Mouse (Mus musculus): ENCODE data around the gene Asb7. TPM values are rescaled to one million over a fixed set of nuclear protein-coding genes. Genes with fewer than 3 reads are reported as not detected.

The Asb7 gene
- total RNA-seq, 2 experiments from 2014 or later, result 20.0 to 20.8 TPM

DNA sequence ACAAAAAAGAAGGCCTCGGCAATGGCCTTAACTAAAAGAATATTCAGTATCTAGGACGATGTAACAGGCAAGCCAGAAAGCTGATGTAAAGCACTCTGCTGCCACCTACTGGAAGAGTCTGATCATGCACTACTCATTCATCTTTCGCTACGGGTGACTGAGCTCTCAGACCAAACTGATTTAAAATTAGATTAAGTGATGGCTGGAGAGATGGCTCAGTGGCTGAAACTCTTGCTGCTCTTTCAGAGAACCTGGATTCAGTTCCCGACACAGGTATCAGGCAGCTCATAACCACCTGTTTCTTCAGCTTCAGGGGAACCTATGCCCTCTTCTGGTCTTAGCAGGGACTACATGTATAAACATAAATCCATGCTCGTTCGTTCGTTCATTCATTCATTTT is 27.8 kb downstream of the Asb7 start:
- intact Hi-C loops (cut with DNase I), result loop anchor here (2.0 to 5.0 kb wide), 4 partner anchors 227 to 559 kb away; no protein-coding TSS in a partner anchor
- peak; percentile 87 to 89 for DNase-seq (ENCODE audit: low spot score in 2 of 2)

GRCm38 (mm10) chr7:66660972-66661371 is 28.4 kb downstream of the Asb7 start:
- DNase-seq (ENCODE audit: low spot score in 2 of 2), result no peak
- intact Hi-C loops (cut with DNase I), result loop anchor here (2.0 to 5.0 kb wide), 4 partner anchors 226 to 559 kb away; no protein-coding TSS in a partner anchor

DNA sequence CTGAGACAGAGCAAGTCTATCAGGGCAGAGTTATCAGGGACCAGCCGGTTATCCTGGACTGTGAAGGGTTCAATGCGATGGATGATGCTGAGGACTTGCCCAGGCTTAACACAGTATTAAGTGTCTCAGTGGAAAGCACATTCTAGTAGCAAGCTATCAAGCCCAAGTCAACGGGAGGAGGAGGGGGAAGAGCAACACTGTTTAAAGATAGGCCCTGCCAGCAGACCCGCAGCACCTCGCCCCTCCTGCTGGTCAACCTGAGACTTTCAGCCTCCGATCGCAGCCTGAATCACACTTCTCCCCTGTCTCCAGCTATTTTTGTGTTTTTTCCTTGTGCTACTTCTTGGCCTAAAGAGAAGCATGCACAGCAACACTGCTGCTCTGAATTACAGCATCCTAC is 29.1 kb downstream of the Asb7 start:
- DNase-seq (ENCODE audit: low spot score in 2 of 2), result no peak
- intact Hi-C loops (cut with DNase I), result loop anchor here (2.0 to 5.0 kb wide), 4 partner anchors 225 to 558 kb away; no protein-coding TSS in a partner anchor

GRCm38 (mm10) chr7:66655471-66655870 is 33.9 kb downstream of the Asb7 start:
- DNase-seq (ENCODE audit: low spot score in 2 of 2), result no peak
- intact Hi-C loops (cut with DNase I), result no loop called here

DNA sequence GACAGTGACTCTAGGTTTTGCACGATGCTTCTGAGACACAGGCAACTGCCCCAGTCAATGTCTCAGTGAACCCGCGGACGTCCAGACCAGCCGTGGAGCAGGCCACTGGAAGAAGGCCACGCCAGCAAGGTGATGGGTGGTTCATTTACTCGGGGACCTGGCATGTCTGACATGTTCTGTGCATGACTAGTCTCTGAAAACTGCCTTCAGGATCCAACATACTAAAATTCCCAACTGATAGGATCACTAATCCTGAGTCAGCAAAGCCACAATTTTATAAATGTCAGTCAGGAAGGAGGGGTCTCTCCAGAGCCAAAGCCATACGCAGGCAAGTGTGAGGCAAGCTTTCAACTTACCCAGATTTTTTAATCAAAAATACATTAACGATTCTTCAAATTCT is 35.8 kb downstream of the Asb7 start:
- intact Hi-C loops (cut with DNase I), result no loop called here
- DNase-seq (ENCODE audit: low spot score in 2 of 2), result no peak

GRCm38 (mm10) chr7:66652216-66652615 is 37.2 kb downstream of the Asb7 start:
- intact Hi-C loops (cut with DNase I), result no loop called here
- no peak for DNase-seq (ENCODE audit: low spot score in 2 of 2)

DNA sequence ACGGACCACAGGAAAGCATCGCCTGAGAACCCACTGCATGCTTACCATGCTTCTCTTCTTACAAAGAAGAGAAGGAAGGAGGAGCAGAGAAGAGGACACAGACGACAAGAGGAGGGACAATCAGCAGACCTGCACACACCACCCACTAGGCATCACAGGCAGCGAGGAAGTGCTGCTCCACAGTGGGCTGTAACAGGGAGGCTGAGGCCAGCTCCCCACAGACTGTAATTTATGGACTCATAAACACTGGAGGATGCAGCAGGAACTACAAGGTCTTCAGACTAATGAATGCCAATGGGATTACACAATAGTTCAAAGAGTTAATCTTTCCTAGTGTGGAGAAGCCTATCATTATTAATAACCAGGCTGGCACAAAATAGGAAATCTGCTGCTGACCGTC is 38.5 kb downstream of the Asb7 start:
- DNase-seq (ENCODE audit: low spot score in 2 of 2), result no peak
- intact Hi-C loops (cut with DNase I), result no loop called here

DNA sequence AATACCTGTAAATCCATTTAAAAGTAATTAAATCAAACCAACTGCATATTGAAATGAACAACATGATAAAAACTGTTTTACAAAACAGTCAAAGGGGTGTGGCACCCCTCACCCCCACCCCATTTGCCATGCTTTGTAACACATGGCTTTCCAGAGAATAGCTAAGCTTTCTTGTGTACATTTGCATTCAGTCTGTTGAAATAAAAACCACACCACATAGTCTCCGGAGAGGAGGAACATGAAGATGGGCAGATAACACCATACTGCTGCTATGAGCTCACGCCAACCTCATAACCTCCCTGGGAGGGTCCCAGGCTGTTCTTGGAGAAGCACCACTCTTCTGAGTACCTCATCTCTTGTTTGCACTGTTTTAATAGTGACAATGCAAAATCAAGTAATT is 40.2 kb downstream of the Asb7 start:
- intact Hi-C loops (cut with DNase I), result no loop called here
- no peak for DNase-seq (ENCODE audit: low spot score in 2 of 2)

- no peak for DNase-seq (ENCODE audit: low spot score in 2 of 2)
- intact Hi-C loops (cut with DNase I), result no loop called here
These were observed 43.7 kb downstream of the Asb7 start for GRCm38 (mm10) chr7:66645736-66646135.

GRCm38 (mm10) chr7:66633351-66633750 is 56.0 kb downstream of the Asb7 start:
- DNase-seq (ENCODE audit: low spot score in 2 of 2), result no peak
- intact Hi-C loops (cut with DNase I), result no loop called here

DNA sequence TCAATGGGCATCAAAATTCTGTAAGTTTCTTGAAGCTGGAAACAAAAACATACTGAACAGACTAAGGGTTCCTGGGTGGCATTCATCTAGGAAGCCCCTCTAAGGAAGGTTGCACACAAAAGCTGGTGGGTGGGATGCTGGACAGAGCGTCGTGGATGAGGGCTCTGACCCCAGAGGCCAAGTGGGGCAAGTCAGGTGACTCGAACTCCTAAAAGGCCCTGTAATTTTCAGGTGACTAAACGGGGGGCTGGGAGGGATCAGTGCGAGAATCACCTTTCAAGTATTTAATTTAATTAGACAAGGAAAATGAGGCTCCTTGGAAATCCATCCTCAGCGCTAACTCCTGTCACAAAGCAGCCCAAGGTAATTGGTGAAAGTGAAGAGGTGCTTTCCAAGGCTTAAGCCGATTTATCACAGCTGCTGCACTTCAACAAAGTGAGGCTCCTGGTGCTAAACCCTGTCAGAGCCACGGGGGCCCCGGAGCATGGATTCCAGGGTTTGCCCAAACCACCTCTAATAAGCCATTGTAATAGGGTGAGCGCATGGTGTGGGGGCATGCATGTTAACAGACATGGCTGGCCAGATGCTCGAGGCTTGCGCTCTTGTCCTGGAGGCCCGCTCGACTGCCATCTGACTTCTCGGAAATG is 59.1 kb downstream of the Asb7 start:
- intact Hi-C loops (cut with DNase I), result no loop called here
- no peak for DNase-seq (ENCODE audit: low spot score in 2 of 2)

DNA sequence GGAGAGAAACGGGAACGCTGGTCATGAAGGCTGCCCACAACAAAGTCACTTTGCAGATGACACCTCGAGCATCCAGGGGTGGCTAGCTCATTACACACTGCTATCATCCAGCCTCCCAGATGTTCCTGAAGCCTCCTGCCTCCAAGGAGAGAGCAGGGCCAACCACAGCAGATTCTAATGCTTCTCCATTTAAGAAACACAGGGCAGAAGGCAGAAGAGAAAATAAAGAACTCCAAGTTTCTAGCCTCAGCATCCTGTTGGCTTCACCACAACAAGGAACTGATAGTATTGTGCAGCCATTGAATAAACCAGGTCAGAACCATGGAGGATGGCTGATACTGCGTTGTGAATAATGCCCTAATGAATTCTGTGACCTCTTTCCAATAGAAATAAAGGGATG is 60.0 kb downstream of the Asb7 start:
- intact Hi-C loops (cut with DNase I), result no loop called here
- DNase-seq (ENCODE audit: low spot score in 2 of 2), result no peak

- intact Hi-C loops (cut with DNase I), result no loop called here
- no peak for DNase-seq (ENCODE audit: low spot score in 2 of 2)
These were observed 66.0 kb downstream of the Asb7 start for GRCm38 (mm10) chr7:66623436-66623835.

GRCm38 (mm10) chr7:66601846-66602245 is 87.5 kb downstream of the Asb7 start:
- no peak for DNase-seq (ENCODE audit: low spot score in 2 of 2)
- intact Hi-C loops (cut with DNase I), result no loop called here

DNA sequence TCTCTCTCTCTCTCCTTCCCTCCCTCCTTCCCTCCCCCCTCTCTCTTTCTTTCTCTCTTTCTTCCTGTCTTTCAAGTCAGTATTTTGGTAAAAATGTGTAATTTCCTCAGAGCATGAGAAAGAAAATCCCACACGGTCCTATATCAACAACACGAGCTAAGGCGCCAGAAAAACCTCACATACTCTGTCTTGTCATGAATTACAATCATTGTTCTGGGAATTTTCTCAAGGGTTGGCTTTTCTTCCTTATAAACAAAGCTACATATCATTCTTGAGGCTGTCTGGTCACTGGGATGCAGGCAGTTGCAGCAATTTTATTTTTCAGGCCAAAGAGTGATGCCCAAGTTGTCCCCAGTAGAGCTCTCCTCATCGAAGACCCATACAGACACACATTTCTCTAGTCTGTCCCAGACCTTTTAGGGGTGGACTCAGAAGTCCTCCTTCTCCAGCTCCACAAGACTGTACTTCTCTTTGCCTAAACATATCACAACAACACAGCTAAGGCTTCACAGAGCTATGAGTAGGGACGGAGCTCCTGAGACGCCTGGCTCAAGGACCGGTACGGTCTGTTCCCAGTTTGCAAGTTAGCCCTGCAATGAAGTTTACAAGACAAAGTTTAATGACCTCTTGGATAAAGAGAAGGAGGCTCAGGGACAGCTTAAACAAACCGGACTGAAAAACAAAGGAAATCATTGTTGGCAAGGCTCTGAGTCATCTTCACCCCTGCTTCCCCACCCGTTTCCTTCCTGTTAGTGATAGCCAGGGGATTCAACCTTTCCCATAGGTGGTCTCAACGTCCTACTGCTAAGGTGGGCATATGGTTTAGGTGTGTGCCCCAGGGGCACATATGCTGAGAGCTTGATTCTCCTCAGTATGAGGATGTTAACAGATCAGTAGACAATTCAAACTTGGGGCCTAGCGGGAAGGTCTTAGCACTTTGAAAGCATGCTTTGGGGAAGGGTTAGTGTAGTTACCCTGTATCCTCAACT is 88.5 kb downstream of the Asb7 start:
- DNase-seq (ENCODE audit: low spot score in 2 of 2), result no peak
- intact Hi-C loops (cut with DNase I), result no loop called here

DNA sequence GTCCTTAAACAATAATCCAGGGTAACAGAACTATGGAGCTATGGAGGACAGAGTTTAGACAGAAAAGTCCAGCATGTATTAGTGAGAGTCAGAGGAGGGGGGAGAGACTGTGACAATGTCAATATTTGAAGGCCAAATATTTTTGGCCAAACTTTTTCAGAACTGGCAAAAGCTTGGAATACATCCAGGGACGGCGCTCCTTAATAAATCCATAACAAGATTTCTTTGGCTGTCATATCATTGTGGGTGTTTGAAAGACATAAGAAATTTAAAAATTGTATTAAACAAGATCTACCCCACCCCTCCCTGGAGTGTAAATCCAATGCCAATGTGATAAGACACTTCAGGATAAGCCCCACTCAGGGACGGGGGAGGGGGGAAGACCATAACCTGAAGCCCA is 89.3 kb downstream of the Asb7 start:
- intact Hi-C loops (cut with DNase I), result no loop called here
- no peak for DNase-seq (ENCODE audit: low spot score in 2 of 2)

DNA sequence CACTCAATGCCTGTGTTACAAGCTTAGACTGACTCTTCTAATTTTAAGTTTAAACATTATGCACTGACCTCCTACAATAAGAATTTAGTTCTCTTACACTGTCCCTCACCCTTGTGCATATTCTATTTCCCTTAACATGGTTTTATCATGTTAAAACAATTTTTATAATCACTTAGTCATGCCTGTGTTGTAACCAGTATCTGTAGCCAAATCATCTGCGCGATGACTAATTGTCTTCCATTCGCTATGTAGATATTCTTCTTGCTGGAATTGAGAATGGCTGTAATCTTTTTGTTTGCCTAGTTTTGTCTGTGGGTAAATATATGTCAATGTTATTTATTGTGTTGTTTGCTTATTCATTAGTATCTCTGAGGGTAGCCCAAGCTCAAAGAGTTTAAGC is 91.5 kb downstream of the Asb7 start:
- intact Hi-C loops (cut with DNase I), result no loop called here
- DNase-seq (ENCODE audit: low spot score in 2 of 2), result no peak
